Mouse (Mus musculus): ENCODE results near the gene Ptn.
"Not testable (repeated sequence)": the region's sequence is repeated elsewhere in the genome, so short reads cannot be mapped to it uniquely, and the experiment has no call there.

The Ptn gene

GRCm38 (mm10) chr6:36752887-36753286 is 57.1 kb downstream of the Ptn start:
- DNase-seq, result peak; percentile 7

- no peak for DNase-seq
Measured at GRCm38 (mm10) chr6:36739811-36740210, 70.2 kb downstream of the Ptn start.

- DNase-seq, result no peak
Measured at GRCm38 (mm10) chr6:36736763-36737162, 73.3 kb downstream of the Ptn start.

- not testable (repeated sequence) for DNase-seq
Measured at GRCm38 (mm10) chr6:36735622-36736021, 74.4 kb downstream of the Ptn start.

- not testable (repeated sequence) for DNase-seq
Measured at GRCm38 (mm10) chr6:36729811-36730210, 80.2 kb downstream of the Ptn start.

- no peak for DNase-seq
Measured at GRCm38 (mm10) chr6:36728079-36728478, 81.9 kb downstream of the Ptn start.

GRCm38 (mm10) chr6:36725509-36726160 is 84.4 kb downstream of the Ptn start:
- DNase-seq, result no peak

GRCm38 (mm10) chr6:36722769-36723549 is 87.1 kb downstream of the Ptn start:
- no peak for DNase-seq

GRCm38 (mm10) chr6:36713329-36713728 is 96.7 kb downstream of the Ptn start:
- DNase-seq, result no peak

GRCm38 (mm10) chr6:36695481-36695880 is 114.5 kb downstream of the Ptn start:
- no peak for DNase-seq

- peak; percentile 50 for DNase-seq
Measured at GRCm38 (mm10) chr6:36691497-36691896, 118.5 kb downstream of the Ptn start.

- DNase-seq, result no peak
Measured at GRCm38 (mm10) chr6:36690941-36691340, 119.1 kb downstream of the Ptn start.

GRCm38 (mm10) chr6:36676710-36677691 is 133.0 kb downstream of the Ptn start:
- DNase-seq, result no peak

GRCm38 (mm10) chr6:36672399-36673221 is 137.4 kb downstream of the Ptn start:
- DNase-seq, result no peak

- no peak for DNase-seq
Measured at GRCm38 (mm10) chr6:36671274-36671673, 138.7 kb downstream of the Ptn start.
